Mouse (Mus musculus): ENCODE results near the gene S100a4. TPM values are rescaled to one million over a fixed set of nuclear protein-coding genes. Genes with fewer than 3 reads are reported as not detected.

S100a4 gene
- polyA plus RNA-seq, 1 experiment = 15.5 TPM

DNA sequence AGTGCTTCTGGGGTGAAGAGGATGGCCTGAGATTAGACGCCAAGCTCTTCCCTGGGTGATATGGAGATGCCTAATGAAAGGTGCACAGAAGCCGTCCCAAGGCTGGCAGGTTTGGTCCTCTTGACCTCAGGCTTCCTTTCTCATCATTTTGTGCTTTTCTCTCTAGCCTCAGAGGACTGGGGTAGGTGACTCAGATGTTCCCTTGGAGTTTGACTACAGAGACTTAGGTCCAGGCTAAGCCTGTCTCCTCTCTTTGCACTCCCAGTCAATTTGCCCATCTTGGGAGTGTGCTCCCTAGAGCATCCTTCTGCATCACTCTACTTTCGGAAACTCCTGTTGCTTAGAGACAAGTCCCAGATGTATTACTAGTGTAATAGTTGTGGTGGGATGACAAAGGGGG lies 3.8 kb downstream of the S100a4 start:
- H3K36me3 ChIP-seq (ENCODE audit: control insufficient read depth, insufficient read depth, low read length, poor library complexity, severe bottlenecking) = no peaks in the 10 kb centered on the region
- TF ChIP-seq EP300 (IDR thresholded peaks at IDR 0.05; ENCODE audit: insufficient read depth, low read depth, low read length) = no peak
- no peak for TF ChIP-seq POLR2A (IDR thresholded peaks at IDR 0.05; ENCODE audit: insufficient read depth, low read length)
- TF ChIP-seq CTCF (IDR thresholded peaks at IDR 0.05; ENCODE audit: low read depth, low read length) = no peak
- H3K27me3 ChIP-seq (ENCODE audit: control insufficient read depth, insufficient read depth, low read length, poor library complexity, severe bottlenecking) = no peaks in the 10 kb centered on the region
- no peaks in the 10 kb centered on the region for H3K9me3 ChIP-seq (replicated peaks; ENCODE audit: control insufficient read depth, insufficient read depth, low read length, poor library complexity, severe bottlenecking)
- no peak overlapping the region for H3K27ac ChIP-seq (ENCODE audit: insufficient read depth, low read length)
- no peaks in the 10 kb centered on the region for H3K4me1 ChIP-seq (ENCODE audit: control insufficient read depth, insufficient read depth, low read length)
- no peak overlapping the region for H3K4me3 ChIP-seq (ENCODE audit: low read depth, low read length)
- H3K9ac ChIP-seq (ENCODE audit: low read depth, poor library complexity, severe bottlenecking) = no peak overlapping the region

DNA sequence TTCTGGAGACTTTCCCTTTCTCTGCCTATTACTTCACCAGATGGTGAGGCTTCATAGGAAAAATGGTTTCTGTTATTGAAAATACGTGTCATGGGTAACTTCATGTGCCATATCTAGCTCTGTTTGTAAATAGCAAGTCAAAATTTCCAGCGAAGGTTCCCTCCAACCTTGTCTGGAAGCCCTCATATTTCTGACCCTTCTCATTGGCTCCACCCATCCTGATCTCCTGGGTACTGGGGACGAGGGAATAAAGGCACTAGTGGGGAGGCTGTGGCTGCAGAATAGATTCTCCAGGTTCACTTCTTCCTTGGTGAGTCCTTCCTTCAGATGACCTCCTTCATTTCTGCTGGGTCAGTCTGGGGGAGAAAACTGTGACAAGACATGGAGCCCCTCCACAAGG lies 4.7 kb downstream of the S100a4 start, which contains the start of gene S100a5:
Gene S100a5, plus strand, starts transcription at position 301 of the 400 bp plus-strand sequence.
- no peak within 1 kb of the TSS for H3K4me3 ChIP-seq (ENCODE audit: low read depth, low read length)
- no peaks in the 10 kb centered on the region for H3K4me1 ChIP-seq (ENCODE audit: control insufficient read depth, insufficient read depth, low read length)
- no peak within 1 kb of the TSS for H3K27ac ChIP-seq (ENCODE audit: insufficient read depth, low read length)
- H3K27me3 ChIP-seq (ENCODE audit: control insufficient read depth, insufficient read depth, low read length, poor library complexity, severe bottlenecking) = no peaks in the 10 kb centered on the region
- H3K36me3 ChIP-seq (ENCODE audit: control insufficient read depth, insufficient read depth, low read length, poor library complexity, severe bottlenecking) = no peaks in the 10 kb centered on the region
- no peaks in the 10 kb centered on the region for H3K9me3 ChIP-seq (replicated peaks; ENCODE audit: control insufficient read depth, insufficient read depth, low read length, poor library complexity, severe bottlenecking)
- no peak for TF ChIP-seq EP300 (IDR thresholded peaks at IDR 0.05; ENCODE audit: insufficient read depth, low read depth, low read length)
- TF ChIP-seq POLR2A (IDR thresholded peaks at IDR 0.05; ENCODE audit: insufficient read depth, low read length) = no peak
- TF ChIP-seq CTCF (IDR thresholded peaks at IDR 0.05; ENCODE audit: low read depth, low read length) = no peak
- H3K9ac ChIP-seq (ENCODE audit: low read depth, poor library complexity, severe bottlenecking) = no peak within 1 kb of the TSS

DNA sequence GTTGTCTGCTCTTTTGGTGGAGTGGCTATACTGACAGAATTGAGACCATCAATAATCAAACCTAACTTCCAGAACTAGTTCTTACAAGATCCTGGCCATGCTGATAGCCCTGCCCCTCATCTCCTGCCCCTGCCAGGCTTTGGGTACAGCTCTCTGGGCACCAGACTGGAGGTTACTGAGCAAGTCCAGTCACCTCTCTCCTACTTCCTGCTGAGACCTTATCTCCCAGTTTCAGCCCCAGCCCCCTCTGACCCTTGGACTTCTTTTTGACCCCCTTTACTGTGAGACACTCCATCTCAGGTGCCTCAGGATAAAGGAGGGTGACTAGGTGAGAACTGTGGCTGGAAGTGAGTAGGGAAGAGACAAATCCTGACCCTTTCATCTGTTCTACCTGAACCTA lies 5.5 kb downstream of the S100a4 start:
- no peaks in the 10 kb centered on the region for H3K27me3 ChIP-seq (ENCODE audit: control insufficient read depth, insufficient read depth, low read length, poor library complexity, severe bottlenecking)
- H3K36me3 ChIP-seq (ENCODE audit: control insufficient read depth, insufficient read depth, low read length, poor library complexity, severe bottlenecking) = no peaks in the 10 kb centered on the region
- no peak overlapping the region for H3K4me3 ChIP-seq (ENCODE audit: low read depth, low read length)
- H3K27ac ChIP-seq (ENCODE audit: insufficient read depth, low read length) = no peak overlapping the region
- TF ChIP-seq EP300 (IDR thresholded peaks at IDR 0.05; ENCODE audit: insufficient read depth, low read depth, low read length) = no peak
- no peaks in the 10 kb centered on the region for H3K4me1 ChIP-seq (ENCODE audit: control insufficient read depth, insufficient read depth, low read length)
- H3K9me3 ChIP-seq (replicated peaks; ENCODE audit: control insufficient read depth, insufficient read depth, low read length, poor library complexity, severe bottlenecking) = no peaks in the 10 kb centered on the region
- H3K9ac ChIP-seq (ENCODE audit: low read depth, poor library complexity, severe bottlenecking) = no peak overlapping the region

DNA sequence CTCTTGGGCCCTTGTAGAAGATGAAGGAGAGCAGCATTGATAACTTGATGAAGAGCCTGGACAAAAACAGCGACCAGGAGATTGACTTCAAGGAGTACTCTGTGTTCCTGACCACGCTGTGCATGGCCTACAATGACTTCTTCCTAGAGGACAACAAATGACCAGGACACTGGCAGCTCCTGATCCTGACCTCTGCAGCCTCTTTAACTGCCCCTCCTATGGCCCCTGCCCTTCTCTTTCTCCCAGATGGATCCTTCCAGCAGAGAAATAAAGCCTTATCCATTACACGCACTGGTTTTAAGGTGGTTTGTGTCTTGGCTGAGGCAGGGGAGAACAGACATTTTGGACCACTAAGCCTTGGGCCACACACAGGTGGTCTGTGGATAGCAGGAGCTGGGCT lies 7.9 kb downstream of the S100a4 start:
- Histone ChIP-seq H3K4me1 (ENCODE audit: control insufficient read depth, insufficient read depth, low read length) (peaks cover 2% of the 10 kb centered on the region), H3K4me3 (ENCODE audit: low read depth, low read length) (no peak overlapping the region), H3K27ac (ENCODE audit: insufficient read depth, low read length) (no peak overlapping the region), H3K27me3 (ENCODE audit: control insufficient read depth, insufficient read depth, low read length, poor library complexity, severe bottlenecking) (no peaks in the 10 kb centered on the region), H3K9me3 (replicated peaks; ENCODE audit: control insufficient read depth, insufficient read depth, low read length, poor library complexity, severe bottlenecking) (no peaks in the 10 kb centered on the region), H3K9ac (ENCODE audit: low read depth, poor library complexity, severe bottlenecking) (no peak overlapping the region), H3K36me3 (ENCODE audit: control insufficient read depth, insufficient read depth, low read length, poor library complexity, severe bottlenecking) (no peaks in the 10 kb centered on the region)
- TF ChIP-seq CTCF (IDR thresholded peaks at IDR 0.05; ENCODE audit: low read depth, low read length) (no peak), POLR2A (IDR thresholded peaks at IDR 0.05; ENCODE audit: insufficient read depth, low read length) (no peak), EP300 (IDR thresholded peaks at IDR 0.05; ENCODE audit: insufficient read depth, low read depth, low read length) (no peak)

DNA sequence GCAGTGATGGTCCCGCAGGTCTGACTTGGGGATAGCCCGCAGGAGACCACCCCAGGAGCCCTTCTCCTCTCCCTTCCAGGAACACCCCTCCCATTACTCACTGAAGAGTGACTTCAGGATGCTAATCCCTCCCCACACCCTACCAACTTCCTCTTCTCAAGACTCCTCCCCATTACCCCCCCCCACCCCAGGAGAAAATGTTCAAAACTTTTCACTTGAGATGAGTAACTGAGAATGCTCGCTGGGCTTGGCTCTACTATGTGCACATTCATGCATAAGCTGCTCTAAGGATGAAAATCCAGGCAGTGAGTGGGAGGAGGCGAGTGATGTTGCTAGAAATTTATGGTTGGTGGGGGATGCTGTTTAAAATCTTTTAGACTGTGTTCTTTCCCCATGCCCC lies 8.5 kb downstream of the S100a4 start:
- TF ChIP-seq EP300 (IDR thresholded peaks at IDR 0.05; ENCODE audit: insufficient read depth, low read depth, low read length) (no peak), CTCF (IDR thresholded peaks at IDR 0.05; ENCODE audit: low read depth, low read length) (no peak), POLR2A (IDR thresholded peaks at IDR 0.05; ENCODE audit: insufficient read depth, low read length) (no peak)
- H3K36me3 ChIP-seq (ENCODE audit: control insufficient read depth, insufficient read depth, low read length, poor library complexity, severe bottlenecking) = no peaks in the 10 kb centered on the region
- H3K9ac ChIP-seq (ENCODE audit: low read depth, poor library complexity, severe bottlenecking) = no peak overlapping the region
- H3K27me3 ChIP-seq (ENCODE audit: control insufficient read depth, insufficient read depth, low read length, poor library complexity, severe bottlenecking) = no peaks in the 10 kb centered on the region
- H3K4me1 ChIP-seq (ENCODE audit: control insufficient read depth, insufficient read depth, low read length) = peaks cover 2% of the 10 kb centered on the region
- no peaks in the 10 kb centered on the region for H3K9me3 ChIP-seq (replicated peaks; ENCODE audit: control insufficient read depth, insufficient read depth, low read length, poor library complexity, severe bottlenecking)
- H3K4me3 ChIP-seq (ENCODE audit: low read depth, low read length) = no peak overlapping the region
- H3K27ac ChIP-seq (ENCODE audit: insufficient read depth, low read length) = no peak overlapping the region

DNA sequence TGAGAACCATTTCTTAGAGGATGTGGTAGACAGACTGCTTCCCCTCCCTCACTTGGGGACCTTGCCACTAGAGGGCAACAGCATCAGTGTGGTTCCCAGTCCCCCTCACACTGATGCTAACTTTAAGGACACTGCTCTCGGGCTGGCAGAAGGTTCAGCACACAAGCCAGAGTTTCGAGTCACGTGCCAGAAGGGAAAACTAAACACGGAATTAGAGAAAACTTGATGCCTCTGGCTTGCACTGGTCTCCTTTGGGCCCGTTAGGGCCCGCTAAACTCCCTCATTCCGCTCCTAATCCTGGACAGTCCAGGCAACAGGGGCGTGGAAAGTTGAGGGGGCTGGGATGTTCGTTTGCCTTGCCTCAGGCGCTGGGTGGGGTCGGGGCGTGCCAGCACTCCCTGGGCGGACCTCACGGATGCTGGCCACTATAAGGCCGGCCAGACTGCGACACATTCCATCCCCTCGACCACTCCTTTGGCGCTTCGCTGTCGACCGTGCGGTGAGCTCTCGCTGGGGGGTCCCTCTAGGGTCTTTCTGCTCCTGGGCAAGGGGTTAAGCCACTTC lies 9.2 kb downstream of the S100a4 start, which contains the start of gene S100a6:
Gene S100a6, plus strand, starts transcription at position 155 of the 564 bp plus-strand sequence.
- no peak within 1 kb of the TSS for H3K27ac ChIP-seq (ENCODE audit: insufficient read depth, low read length)
- H3K27me3 ChIP-seq (ENCODE audit: control insufficient read depth, insufficient read depth, low read length, poor library complexity, severe bottlenecking) = no peaks in the 10 kb centered on the region
- no peaks in the 10 kb centered on the region for H3K9me3 ChIP-seq (replicated peaks; ENCODE audit: control insufficient read depth, insufficient read depth, low read length, poor library complexity, severe bottlenecking)
- no peaks in the 10 kb centered on the region for H3K36me3 ChIP-seq (ENCODE audit: control insufficient read depth, insufficient read depth, low read length, poor library complexity, severe bottlenecking)
- peak within 1 kb of the TSS; percentile 54 for H3K4me3 ChIP-seq (ENCODE audit: low read depth, low read length)
- TF ChIP-seq EP300 (IDR thresholded peaks at IDR 0.05; ENCODE audit: insufficient read depth, low read depth, low read length) (peak; percentile 66), CTCF (IDR thresholded peaks at IDR 0.05; ENCODE audit: low read depth, low read length) (peak; percentile 86), POLR2A (IDR thresholded peaks at IDR 0.05; ENCODE audit: insufficient read depth, low read length) (no peak)
- peaks cover 2% of the 10 kb centered on the region for H3K4me1 ChIP-seq (ENCODE audit: control insufficient read depth, insufficient read depth, low read length)
- peak within 1 kb of the TSS; percentile 11; the same call in 1 of the 2 replicates for H3K9ac ChIP-seq (ENCODE audit: low read depth, poor library complexity, severe bottlenecking)
